Mouse (Mus musculus) heart, embryonic 13.5 days (tissue): Measurements from ENCODE around the gene Dnah7a. TPM values are rescaled to one million over a fixed set of nuclear protein-coding genes. Genes with fewer than 3 reads are reported as not detected.
"Not testable (repeated sequence)": the region's sequence is repeated elsewhere in the genome, so short reads cannot be mapped to it uniquely, and the experiment has no call there.

Source experiments
- ATAC-seq: fragments of 200-750 bp; cut with Nextera tagmentation; 2 replicates; pipeline ENCODE4 v1.8.0; 2017; ENCODE audit warnings: moderate TSS enrichment; ENCODE audit not compliant: insufficient number of reproducible peaks, low FRiP score, low TSS enrichment; ENCODE audit errors: extremely low read depth
- H3K27ac ChIP-seq: fragments of 300-500 bp; sonication (generic); replicated peaks from 2 replicates; pipeline ENCODE4 v1.5.1; 2015; ENCODE audit warnings: moderate library complexity, mild to moderate bottlenecking, inconsistent platforms
- H3K27me3 ChIP-seq: fragments of 300-500 bp; sonication (generic); replicated peaks from 2 replicates; pipeline ENCODE4 v1.6.1; 2015; ENCODE audit warnings: mild to moderate bottlenecking, inconsistent platforms
- H3K36me3 ChIP-seq: fragments of 300-500 bp; sonication (generic); 2 replicates; pipeline ENCODE4 v1.6.1; 2015; ENCODE audit warnings: mild to moderate bottlenecking, inconsistent platforms
- H3K4me1 ChIP-seq: fragments of 300-500 bp; sonication (generic); 2 replicates; pipeline ENCODE4 v1.6.1; 2015; ENCODE audit warnings: inconsistent platforms
- H3K4me2 ChIP-seq: fragments of 300-500 bp; sonication (generic); 2 replicates; pipeline ENCODE4 v1.6.1; 2015; ENCODE audit warnings: inconsistent platforms, mild to moderate bottlenecking, moderate library complexity
- H3K4me3 ChIP-seq: fragments of 300-500 bp; sonication (generic); 2 replicates; pipeline ENCODE4 v1.5.1; 2015; ENCODE audit warnings: moderate library complexity, mild to moderate bottlenecking, inconsistent platforms
- H3K9ac ChIP-seq: fragments of 300-500 bp; sonication (generic); 2 replicates; pipeline ENCODE4 v1.6.1; 2015; ENCODE audit warnings: inconsistent platforms, mild to moderate bottlenecking, moderate library complexity
- H3K9me3 ChIP-seq: fragments of 300-500 bp; sonication (generic); 2 replicates; pipeline ENCODE4 v1.6.1; 2016; ENCODE audit warnings: inconsistent platforms
- WGBS: fragments of 180-500 bp; shearing (Covaris S2); methylation state at CpG from one replicate; pipeline ENCODE4 v1.1.7; 2015; ENCODE audit warnings: mixed read lengths; 5-methylcytosine and 5-hydroxymethylcytosine counted together
- polyA plus RNA-seq: library from polyadenylated mRNA; unstranded; fragments of >200 nt; fragmentation: Nextera tagmentation; extraction: Ambion mirVana; gene quantifications from 2 replicates; pipeline ENCODE4 v1.2.1, GENCODE M21; 2015

The Dnah7a gene
- polyA plus RNA-seq, 1 experiment from 2014 or later = 0.82 TPM

DNA sequence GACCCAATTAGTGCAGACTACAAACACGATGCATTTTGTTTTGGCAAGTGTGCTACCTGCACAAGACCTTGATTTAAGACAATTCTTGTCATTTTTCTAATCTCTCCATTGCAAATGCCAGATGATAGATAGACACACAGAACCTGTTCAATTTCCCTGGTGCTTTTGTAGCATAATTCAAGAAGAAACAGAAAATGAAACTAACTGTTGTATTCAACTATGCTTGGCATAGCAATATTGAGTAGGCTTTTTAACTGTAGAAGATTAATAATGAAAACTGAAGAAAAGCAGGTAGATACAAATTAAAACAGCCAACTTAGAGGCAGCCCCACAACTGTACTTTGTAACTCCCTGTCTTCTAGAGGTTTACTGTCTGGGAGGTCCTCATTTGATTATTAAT, 234.5 kb downstream of the Dnah7a start:
- not testable (repeated sequence) for H3K4me2 ChIP-seq
- H3K4me1 ChIP-seq = peaks cover 14% of the 10 kb centered on the region

GRCm38 (mm10) chr1:53467325-53467670, 239.3 kb downstream of the Dnah7a start:
- ATAC-seq = no peak
- Histone ChIP-seq H3K27me3 (no peaks in the 10 kb centered on the region), H3K4me3 (no peak overlapping the region), H3K4me2 (no peak overlapping the region), H3K36me3 (no peaks in the 10 kb centered on the region), H3K9me3 (no peaks in the 10 kb centered on the region), H3K9ac (no peak overlapping the region), H3K4me1 (no peaks in the 10 kb centered on the region), H3K27ac (no peak overlapping the region)
- WGBS = 75% methylated on average over 2 of the region's 2 CpGs

More for the DNA sequence above, 234.5 kb downstream of the Dnah7a start:
- not testable (repeated sequence) for H3K27me3 ChIP-seq, H3K9me3 ChIP-seq, H3K36me3 ChIP-seq, H3K4me3 ChIP-seq, ATAC-seq, H3K27ac ChIP-seq, H3K9ac ChIP-seq
- 62% methylated on average over 1 of the region's 1 CpGs for WGBS

GRCm38 (mm10) chr1:53466524-53467324, 239.9 kb downstream of the Dnah7a start:
- not testable (repeated sequence) for H3K4me2 ChIP-seq, H3K9me3 ChIP-seq, H3K4me1 ChIP-seq, H3K27me3 ChIP-seq, H3K9ac ChIP-seq, H3K27ac ChIP-seq, ATAC-seq, H3K4me3 ChIP-seq, H3K36me3 ChIP-seq
- WGBS = 72% methylated on average over 4 of the region's 4 CpGs

DNA sequence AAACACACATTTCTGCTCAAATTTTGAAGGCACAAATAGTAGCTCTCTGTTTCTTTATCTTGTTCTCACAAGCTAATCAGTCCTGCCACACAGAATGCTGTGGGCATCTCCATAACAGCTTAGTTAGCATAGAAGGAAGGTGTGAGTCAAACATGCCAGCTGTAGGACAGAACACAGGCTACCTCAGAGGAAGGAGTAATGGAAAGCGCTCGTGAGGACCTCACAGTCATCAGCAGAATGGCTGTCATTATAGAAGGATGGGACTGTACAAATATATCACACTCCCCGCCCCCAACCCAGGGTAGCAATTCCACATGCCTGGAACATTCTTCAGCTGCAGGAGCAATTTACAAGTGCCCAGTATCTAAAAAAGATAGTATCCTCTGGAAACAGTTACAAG, 267.4 kb downstream of the Dnah7a start:
- not testable (repeated sequence) for H3K4me2 ChIP-seq, H3K4me1 ChIP-seq, H3K27me3 ChIP-seq, H3K4me3 ChIP-seq, H3K9me3 ChIP-seq, H3K9ac ChIP-seq, ATAC-seq, H3K27ac ChIP-seq, H3K36me3 ChIP-seq
- 17% methylated on average over 3 of the region's 3 CpGs for WGBS

GRCm38 (mm10) chr1:53432433-53432832, 274.2 kb downstream of the Dnah7a start:
- not testable (repeated sequence) for H3K4me1 ChIP-seq, H3K36me3 ChIP-seq, H3K27ac ChIP-seq, H3K9ac ChIP-seq, H3K27me3 ChIP-seq, H3K9me3 ChIP-seq, ATAC-seq, H3K4me3 ChIP-seq, H3K4me2 ChIP-seq
- 72% methylated on average over 2 of the region's 2 CpGs for WGBS

DNA sequence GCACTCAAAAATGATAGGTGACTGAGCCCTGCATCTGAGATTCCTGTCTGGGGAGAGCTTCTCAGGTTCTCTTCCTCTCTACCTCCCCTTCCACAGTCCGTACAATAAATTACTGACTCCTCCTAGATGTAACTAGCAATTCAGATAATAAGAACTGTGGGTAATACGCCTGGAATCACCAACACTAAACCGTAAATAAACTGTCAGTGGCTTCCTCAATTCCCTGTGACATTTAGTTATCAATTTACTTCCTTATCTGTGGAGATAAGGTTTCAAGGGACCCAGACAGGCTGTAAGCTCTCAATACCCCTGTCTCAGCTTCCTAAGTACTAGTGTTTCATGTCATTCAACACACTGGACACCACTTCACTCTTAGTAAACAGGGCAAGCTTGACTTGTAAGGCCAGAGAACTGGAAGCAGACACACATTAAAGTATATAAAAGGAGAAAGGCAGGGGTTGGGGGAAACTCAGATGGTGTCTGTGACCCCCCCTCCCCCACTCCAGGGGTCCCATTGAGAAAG, 300.7 kb downstream of the Dnah7a start:
- Histone ChIP-seq H3K4me3 (no peak overlapping the region), H3K4me2 (no peak overlapping the region), H3K9ac (no peak overlapping the region), H3K4me1 (peaks cover 5% of the 10 kb centered on the region), H3K9me3 (no peaks in the 10 kb centered on the region), H3K27ac (0 out of 2 replicates have a peak overlapping the region, but pooled peaks have one; percentile 17), H3K27me3 (no peaks in the 10 kb centered on the region), H3K36me3 (no peaks in the 10 kb centered on the region)
- WGBS = 5% methylated on average over 3 of the region's 3 CpGs
- no peak for ATAC-seq

DNA sequence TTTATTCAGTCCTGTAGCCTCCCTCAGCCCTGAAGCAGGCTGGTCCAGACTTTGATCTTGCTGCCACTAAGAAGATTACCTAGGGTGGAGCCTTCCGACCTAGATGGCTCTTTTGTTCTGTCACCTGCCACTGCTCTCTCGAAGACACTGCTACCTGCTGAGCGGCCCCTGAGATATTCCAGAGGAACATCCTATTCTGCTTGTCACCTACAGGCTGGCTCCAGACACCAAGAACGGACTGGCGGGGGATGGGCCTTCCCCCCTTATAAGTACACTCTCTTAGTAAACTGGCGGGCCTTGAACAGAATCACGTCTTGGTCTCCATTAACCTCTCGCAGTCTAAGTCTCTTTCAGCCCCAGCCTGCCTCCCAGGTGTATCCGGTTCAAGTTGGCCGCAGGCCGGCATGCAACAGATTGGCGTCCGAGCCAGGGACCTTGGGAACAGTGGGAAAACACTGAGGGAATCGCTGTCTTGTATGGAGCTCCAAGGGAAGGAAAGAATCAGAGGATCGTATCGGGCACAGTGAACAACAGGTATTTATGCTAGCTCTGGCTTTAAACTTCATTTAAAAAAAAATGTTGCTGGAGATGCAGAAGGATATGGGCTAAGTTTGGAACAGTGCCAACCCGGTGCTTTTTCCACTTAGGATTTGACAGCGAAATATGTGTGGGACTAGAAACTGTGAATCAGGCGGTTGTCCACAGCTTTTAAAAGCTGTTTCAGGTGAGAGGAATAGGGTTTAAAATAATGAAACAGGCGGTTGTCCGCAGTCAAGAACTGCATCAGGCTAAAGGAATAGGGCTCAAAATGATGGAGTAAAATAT, 312.4 kb downstream of the Dnah7a start:
- H3K27me3 ChIP-seq, H3K36me3 ChIP-seq, H3K27ac ChIP-seq, ATAC-seq, H3K9me3 ChIP-seq: not testable (repeated sequence)
- Histone ChIP-seq H3K4me3 (peak overlapping the region; percentile 43), H3K9ac (peak overlapping the region; percentile 62), H3K4me1 (peaks cover 12% of the 10 kb centered on the region), H3K4me2 (peak overlapping the region; percentile 67)
- 20% methylated on average over 21 of the region's 21 CpGs for WGBS

DNA sequence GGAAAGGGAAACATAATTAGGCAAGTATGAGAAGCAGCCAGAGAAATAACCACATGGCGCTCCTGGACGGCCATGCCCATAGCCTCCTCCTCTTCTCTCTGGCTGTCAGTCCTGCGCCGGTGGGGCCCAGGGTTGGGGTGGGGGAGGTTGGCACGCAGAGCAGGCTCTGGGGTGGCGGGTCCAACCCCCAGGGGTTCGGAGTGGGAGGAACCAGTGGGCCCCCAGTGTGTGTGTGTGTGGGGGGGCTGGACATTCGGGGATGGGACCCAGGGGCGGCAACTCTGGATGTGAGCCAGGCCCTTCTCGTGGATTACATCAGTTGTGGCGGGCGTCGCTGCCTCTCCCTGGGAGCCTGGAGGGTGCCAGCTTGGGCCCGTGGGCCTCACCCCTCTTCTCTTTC, 317.8 kb downstream of the Dnah7a start:
- H3K36me3 ChIP-seq = no peaks in the 10 kb centered on the region
- H3K4me1 ChIP-seq = peaks cover 1% of the 10 kb centered on the region
- H3K9me3 ChIP-seq = peaks cover 11% of the 10 kb centered on the region; the same call in 1 of the 2 replicates
- no peak overlapping the region for H3K4me3 ChIP-seq
- H3K9ac ChIP-seq = no peak overlapping the region
- no peak overlapping the region for H3K4me2 ChIP-seq
- ATAC-seq = no peak
- WGBS = 85% methylated on average over 10 of the region's 14 CpGs
- no peak overlapping the region for H3K27ac ChIP-seq
- no peaks in the 10 kb centered on the region for H3K27me3 ChIP-seq

DNA sequence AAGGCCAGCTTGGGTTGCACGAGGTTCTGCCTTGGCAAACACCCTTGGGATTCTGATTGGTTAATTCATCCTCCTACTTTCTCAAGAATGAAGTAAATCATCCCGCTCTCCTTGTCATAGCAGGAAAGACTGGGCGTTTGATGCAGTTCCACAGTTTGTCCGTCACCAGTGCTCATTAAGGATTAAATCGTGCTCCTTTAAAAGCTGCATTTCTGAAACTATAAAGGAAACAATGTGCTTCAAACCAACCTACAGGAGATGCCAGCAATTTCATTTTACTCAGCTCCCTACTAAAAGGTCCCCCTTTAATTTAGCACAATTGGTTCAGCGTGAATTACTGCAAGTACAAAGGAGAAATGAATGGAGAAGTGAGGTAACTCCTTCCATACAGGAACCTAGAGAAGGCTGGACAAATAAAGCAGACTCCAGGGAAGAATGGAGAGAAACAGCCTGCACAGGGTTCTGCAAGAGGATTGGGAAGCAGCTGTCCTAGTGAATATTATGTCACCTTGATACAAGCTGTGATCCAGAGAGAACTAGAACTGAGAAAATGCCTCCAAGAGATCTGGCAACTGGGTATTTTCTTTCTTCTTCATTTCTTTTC, 322.4 kb downstream of the Dnah7a start:
- Histone ChIP-seq H3K9me3 (0 out of 2 replicates have a peak, but pooled peaks cover 2% of the 10 kb centered on the region), H3K27ac (no peak overlapping the region), H3K36me3 (no peaks in the 10 kb centered on the region), H3K4me1 (no peaks in the 10 kb centered on the region), H3K9ac (no peak overlapping the region), H3K4me2 (no peak overlapping the region), H3K27me3 (no peaks in the 10 kb centered on the region), H3K4me3 (no peak overlapping the region)
- ATAC-seq = no peak
- WGBS = 73% methylated on average over 6 of the region's 6 CpGs

GRCm38 (mm10) chr1:53377731-53378130, 328.9 kb downstream of the Dnah7a start:
- Histone ChIP-seq H3K9me3 (no peaks in the 10 kb centered on the region; the same call in 1 of the 2 replicates), H3K4me1 (no peaks in the 10 kb centered on the region), H3K4me2 (no peak overlapping the region)

GRCm38 (mm10) chr1:53375965-53376364, 330.6 kb downstream of the Dnah7a start:
- not testable (repeated sequence) for H3K9ac ChIP-seq, H3K4me3 ChIP-seq, H3K27ac ChIP-seq, ATAC-seq, H3K4me1 ChIP-seq, H3K4me2 ChIP-seq, H3K9me3 ChIP-seq, H3K27me3 ChIP-seq, H3K36me3 ChIP-seq
- WGBS = 83% methylated on average over 2 of the region's 2 CpGs

More at GRCm38 (mm10) chr1:53377731-53378130, 328.9 kb downstream of the Dnah7a start:
- Histone ChIP-seq H3K27ac (no peak overlapping the region), H3K9ac (no peak overlapping the region), H3K27me3 (no peaks in the 10 kb centered on the region), H3K36me3 (no peaks in the 10 kb centered on the region), H3K4me3 (no peak overlapping the region)
- ATAC-seq = no peak
- WGBS = 75% methylated on average over 3 of the region's 3 CpGs
